Mouse (Mus musculus): ENCODE measurements at regions not wholly inside any gene's neighbourhood (a gene's known extent, or its start where the extent isn't known, plus 50 kb on each side); places are given as distances from the start of the nearest gene placed in this dataset.
A peak's percentile ranks its signal among the peaks of the same experiment; 100 is the strongest.

GRCm38 (mm10) chr12:106871481-106871880 is 617.0 kb upstream of the 3110018I06Rik start:
- no peak for DNase-seq (ENCODE audit: low spot score in 2 of 2)

GRCm38 (mm10) chr12:106872966-106873730 is 615.3 kb upstream of the 3110018I06Rik start:
- no peak for DNase-seq (ENCODE audit: low spot score in 2 of 2)

GRCm38 (mm10) chr12:106890319-106890718 is 598.1 kb upstream of the 3110018I06Rik start:
- no peak for DNase-seq (ENCODE audit: low spot score in 2 of 2)

DNA sequence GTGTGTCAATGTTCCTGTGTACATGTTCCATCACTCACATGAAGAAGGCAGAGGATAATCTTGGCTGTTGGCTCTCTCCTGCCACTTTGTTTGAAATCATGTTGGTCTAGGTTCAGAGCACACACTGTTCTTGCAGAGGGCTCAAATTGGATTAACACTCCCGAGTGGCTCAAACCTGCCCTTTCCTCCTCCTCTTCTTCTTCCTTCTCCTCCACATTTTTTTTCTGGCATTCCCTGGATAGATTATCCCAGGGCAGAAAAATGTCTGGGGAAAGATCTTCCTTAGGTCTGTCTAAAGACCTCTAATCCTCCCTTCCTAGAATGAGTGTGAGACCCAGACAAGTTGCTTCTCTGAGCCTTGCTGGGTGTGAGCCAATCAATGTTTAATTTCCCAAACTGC is 594.4 kb upstream of the 3110018I06Rik start:
- DNase-seq (ENCODE audit: low spot score in 2 of 2) = no peak

- DNase-seq (ENCODE audit: low spot score in 2 of 2) = no peak
These were observed 584.2 kb upstream of the 3110018I06Rik start for GRCm38 (mm10) chr12:106904202-106904601.

DNA sequence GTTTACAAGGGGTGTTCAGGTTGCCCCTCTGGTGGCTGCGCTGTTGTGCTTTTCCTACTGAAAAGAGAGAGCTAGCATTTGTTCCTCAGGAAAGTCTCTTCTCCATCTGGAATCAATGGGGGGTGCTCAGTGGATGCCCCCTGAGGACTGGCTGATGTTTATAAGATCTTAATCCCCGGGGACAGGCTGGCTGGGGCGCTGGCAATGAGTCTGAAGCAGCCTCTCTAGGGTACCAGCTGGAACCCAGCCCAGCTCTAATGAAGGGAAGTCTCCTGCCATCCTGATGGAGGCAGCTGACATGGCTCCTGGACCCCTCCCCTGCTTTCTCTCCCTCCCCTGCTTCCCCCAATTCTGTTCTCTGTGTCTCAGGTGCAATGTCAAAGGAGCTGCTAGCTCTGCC is 575.6 kb upstream of the 3110018I06Rik start:
- DNase-seq (ENCODE audit: low spot score in 2 of 2) = no peak

DNA sequence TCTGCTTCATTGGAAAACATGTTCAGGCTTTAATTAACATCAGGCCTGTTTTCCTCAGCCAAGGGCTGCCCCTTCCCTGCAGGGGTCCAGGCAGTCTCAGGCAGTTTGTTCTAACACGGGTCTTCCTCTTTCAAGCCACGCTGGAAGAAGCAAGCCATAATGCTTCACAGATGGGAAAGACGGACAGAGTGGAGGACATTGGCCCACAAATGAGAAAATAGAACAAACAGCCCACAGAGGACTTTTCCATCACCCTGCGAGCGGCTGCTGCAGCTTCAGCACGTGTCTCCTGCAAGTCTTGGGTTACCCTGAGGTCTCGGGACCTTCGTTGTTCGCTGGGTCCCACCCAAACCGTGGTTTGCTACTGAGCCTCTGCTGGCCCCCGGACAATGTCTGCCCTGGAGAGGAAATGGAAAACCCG is 565.9 kb upstream of the 3110018I06Rik start:
- no peak for DNase-seq (ENCODE audit: low spot score in 2 of 2)

DNA sequence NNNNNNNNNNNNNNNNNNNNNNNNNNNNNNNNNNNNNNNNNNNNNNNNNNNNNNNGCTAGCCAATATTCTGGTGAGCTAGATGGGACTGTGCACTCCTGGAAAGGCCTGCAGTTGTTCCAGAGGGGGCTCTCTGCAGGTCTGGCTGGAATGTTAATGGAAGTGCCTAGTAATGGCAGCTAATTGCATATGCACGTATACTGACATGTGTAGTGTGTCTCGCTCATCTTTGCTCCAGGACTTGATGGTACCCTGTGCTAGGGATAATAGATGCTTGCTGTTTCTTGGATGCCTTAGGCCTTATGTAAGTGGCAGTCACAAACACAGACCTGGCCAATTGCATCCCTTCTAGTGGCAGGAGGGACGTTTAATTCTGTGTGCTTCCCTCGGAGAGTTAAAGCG is 560.0 kb upstream of the 3110018I06Rik start:
- no peak for DNase-seq (ENCODE audit: low spot score in 2 of 2)

- no peak for DNase-seq (ENCODE audit: low spot score in 2 of 2)
These were observed 559.3 kb upstream of the 3110018I06Rik start for GRCm38 (mm10) chr12:106929161-106929560.

DNA sequence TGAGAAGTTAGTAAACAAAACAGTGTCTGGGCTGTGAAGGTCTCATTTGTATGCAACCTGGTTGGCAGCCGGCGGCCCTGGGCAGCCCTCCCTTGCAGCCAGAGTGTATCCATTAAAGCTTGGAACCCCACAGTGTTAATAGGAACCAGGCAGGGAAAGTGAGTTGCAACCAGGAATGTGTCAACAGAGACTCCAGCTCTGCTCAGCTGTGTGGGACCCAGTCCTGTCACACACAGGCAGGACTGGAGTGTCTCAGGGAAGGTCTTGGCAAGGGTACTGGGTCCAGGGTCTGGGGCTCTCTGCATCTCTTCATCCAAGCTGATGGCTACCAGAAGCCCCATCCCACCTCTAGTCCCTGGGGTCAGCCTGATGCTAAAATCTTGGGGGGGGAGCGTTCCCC is 556.8 kb upstream of the 3110018I06Rik start:
- DNase-seq (ENCODE audit: low spot score in 2 of 2) = no peak

DNA sequence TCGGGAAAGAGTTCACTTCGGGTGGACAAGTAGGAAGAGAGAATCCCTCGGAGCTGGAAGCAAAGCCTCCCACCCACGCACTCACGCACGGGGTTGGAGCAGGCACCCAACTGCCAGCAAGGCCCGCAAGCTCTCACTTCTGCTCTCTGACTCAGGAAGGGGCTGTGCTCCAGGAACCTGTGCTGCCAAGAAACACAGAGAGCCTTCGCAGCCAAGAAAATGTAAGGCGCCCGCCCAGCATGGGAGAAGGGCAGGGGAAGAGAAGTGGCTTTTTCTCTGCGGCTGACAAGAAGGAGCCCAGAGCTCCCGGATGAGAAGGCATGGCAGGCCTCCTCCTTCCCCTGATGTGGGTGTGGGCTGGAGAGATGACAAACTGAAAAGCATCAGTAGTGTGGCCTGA is 549.1 kb upstream of the 3110018I06Rik start:
- peak; percentile 81 to 88 for DNase-seq (ENCODE audit: low spot score in 2 of 2)

DNA sequence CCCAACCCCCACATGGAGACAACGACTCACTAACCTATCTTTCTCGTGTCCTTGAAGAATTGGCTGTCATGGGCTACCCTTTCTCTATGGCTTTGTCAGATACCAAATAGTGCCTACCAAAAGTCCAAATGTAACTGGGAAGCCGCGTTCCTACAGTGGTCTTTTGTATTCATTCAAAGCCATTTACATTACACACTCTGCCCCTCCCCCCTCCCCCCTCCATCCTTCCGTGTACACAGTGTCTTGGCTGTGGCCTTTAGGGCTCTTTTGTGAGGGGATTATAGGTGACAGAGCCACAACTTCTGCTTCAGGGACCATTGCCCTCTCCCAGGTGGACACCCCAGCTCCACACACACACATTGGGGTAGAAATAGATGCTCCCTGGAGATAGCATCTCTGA is 544.6 kb upstream of the 3110018I06Rik start:
- no peak for DNase-seq (ENCODE audit: low spot score in 2 of 2)

GRCm38 (mm10) chr12:106952621-106953020 is 535.8 kb upstream of the 3110018I06Rik start:
- peak in 1 of 2 experiments; percentile 39 for DNase-seq (ENCODE audit: low spot score in 2 of 2)

DNA sequence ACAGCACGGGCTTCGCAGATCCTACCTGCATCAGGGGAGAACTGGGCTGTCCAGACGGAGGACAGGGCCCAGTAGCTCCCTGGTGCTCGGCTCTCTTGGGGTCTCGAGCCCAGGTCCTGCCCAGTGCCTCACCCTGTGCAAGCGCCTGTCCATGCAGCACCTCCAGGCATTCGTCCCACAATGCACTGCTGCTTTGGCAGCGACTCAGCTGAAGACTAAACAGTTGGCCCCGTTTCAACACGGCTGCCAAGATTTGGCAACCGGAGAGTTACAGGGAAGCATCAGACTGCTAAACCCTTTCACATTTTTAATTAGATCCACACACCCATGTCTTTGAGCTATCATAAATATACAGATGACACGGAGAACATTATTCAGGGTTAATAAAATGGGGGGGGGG is 532.7 kb upstream of the 3110018I06Rik start:
- peak; percentile 84 to 89 for DNase-seq (ENCODE audit: low spot score in 2 of 2)

DNA sequence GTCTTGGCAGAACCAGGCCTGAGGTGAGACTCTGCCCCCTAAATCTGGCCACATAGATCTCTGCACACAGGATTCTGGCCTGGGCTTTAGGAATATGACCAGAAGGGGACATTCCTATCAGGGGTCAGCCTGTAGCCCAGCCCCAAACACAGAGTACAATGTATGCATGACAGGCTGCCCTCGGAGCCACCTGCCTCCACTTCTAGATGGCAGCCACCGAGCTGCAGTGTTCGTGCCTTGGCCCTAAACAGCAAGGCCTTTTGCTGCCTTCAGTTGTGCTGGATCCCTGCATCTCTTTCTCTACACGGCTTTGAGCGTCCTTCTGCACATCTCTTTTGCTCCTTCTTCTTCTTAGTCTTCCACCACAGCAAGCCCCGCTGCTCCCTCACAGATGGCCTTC is 532.2 kb upstream of the 3110018I06Rik start:
- DNase-seq (ENCODE audit: low spot score in 2 of 2) = no peak

GRCm38 (mm10) chr12:106961991-106962390 is 526.4 kb upstream of the 3110018I06Rik start:
- no peak for DNase-seq (ENCODE audit: low spot score in 2 of 2)

DNA sequence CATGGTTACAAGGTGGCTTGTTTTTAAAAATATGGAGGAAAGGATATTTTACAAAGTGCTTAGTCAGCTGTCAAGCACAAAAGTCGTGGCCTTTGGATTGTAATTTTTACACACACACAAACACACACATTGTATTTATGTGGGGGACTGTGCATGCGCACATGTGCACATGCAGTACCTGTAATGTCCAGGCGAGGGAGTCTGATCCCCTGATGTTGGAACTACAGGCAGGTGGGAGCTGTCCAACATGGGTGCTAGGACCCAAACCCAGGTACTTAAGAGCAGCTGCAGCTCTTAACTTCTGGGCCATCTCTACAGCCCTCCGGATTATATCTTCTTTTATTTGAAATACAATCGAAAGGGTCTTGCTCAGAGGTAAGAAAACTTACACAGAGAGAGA is 524.7 kb upstream of the 3110018I06Rik start:
- DNase-seq (ENCODE audit: low spot score in 2 of 2) = no peak

DNA sequence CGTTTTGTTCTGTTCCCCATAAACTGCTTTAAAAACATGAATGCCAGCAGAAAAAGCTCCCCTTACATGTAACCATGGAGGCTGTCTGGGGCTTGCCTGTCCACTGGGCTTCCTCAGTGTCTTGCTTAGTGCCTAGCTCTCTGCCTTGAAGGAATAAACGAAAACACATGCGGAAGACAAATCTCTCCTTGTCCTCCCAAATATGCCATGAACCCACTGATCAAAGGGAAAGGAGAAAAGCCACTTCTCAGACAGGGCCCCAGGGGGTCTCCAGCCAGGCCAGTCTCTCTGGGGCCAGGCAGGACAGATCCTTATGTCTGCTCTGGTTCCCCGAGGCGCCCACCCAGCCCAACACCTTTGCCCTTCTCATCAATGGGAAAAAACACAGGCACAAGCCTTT is 518.6 kb upstream of the 3110018I06Rik start:
- DNase-seq (ENCODE audit: low spot score in 2 of 2) = no peak

- no peak for DNase-seq (ENCODE audit: low spot score in 2 of 2)
These were observed 496.0 kb upstream of the 3110018I06Rik start for GRCm38 (mm10) chr12:106992421-106992820.

- DNase-seq (ENCODE audit: low spot score in 2 of 2) = no peak
These were observed 495.4 kb upstream of the 3110018I06Rik start for GRCm38 (mm10) chr12:106993011-106993410.

GRCm38 (mm10) chr12:107010995-107011786 is 477.2 kb upstream of the 3110018I06Rik start:
- DNase-seq (ENCODE audit: low spot score in 2 of 2) = peak; percentile 63 to 70

- no peak for DNase-seq (ENCODE audit: low spot score in 2 of 2)
These were observed 471.6 kb upstream of the 3110018I06Rik start for GRCm38 (mm10) chr12:107016801-107017200.

- no peak for DNase-seq (ENCODE audit: low spot score in 2 of 2)
These were observed 466.6 kb upstream of the 3110018I06Rik start for GRCm38 (mm10) chr12:107021806-107022205.
